In the genomic region with DNA sequence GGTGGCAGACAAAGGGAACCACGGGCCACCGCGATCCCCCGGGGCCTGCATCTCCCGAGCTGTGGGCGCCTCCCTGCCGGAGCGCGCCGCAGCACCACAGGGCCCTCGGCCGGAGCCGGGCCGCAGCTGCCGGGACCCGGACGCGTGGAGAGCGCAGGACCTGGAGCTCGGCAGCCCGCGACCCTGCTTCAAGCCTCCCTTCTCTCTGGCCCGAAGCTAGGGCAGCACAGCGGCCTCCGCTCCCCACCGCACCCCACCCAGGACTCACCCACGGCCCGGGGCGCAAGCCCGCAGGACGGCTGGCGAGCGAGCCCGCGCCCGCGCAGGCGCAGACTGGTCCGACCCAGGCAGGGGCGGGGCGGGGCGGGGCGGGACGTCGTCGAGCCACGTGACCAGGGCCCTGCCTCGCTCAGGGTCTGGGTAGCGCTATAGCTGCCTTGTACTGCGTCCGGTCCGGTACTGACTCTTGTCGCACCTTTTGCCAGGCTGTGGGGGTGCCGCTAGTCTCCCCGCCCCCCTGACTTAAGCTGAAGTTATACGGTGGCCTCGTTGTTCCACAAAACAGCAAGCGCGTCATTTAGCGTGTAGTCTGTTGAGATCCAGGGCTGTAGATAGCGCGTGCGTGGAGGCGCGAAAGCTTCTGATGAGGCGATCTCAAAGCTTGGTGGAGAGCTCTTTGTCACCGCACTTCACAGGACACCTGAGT, we compare ENCODE assay signal across 8 mouse cellular contexts. TPM values are rescaled to one million over a fixed set of nuclear protein-coding genes. Genes with fewer than 3 reads are reported as not detected.
DNase-seq lines count a peak whose midpoint lies in the region; ATAC-seq lines count a peak whose summit lies in the region.

A gene (minus strand): TSS at position 340 of the 706 bp plus-strand sequence.

- H3K4me1 ChIP-seq in forebrain, embryonic 10.5 days: peaks cover 42% of the 10 kb centered on the region
- peaks cover 33% of the 10 kb centered on the region for H3K4me1 ChIP-seq in heart, embryonic 15.5 days (replicated peaks)
- H3K4me1 ChIP-seq in liver, embryonic 15.5 days (replicated peaks): peaks cover 51% of the 10 kb centered on the region
- peaks cover 22% of the 10 kb centered on the region for H3K4me1 ChIP-seq in neural tube, embryonic 12.5 days

- peaks cover 18% of the 10 kb centered on the region for H3K36me3 ChIP-seq in forebrain, embryonic 10.5 days (replicated peaks)
- H3K36me3 ChIP-seq in heart, embryonic 15.5 days: peaks cover 10% of the 10 kb centered on the region; the same call in 1 of the 2 replicates
- peaks cover 17% of the 10 kb centered on the region for H3K36me3 ChIP-seq in liver, embryonic 15.5 days (replicated peaks)
- H3K36me3 ChIP-seq in neural tube, embryonic 12.5 days: peaks cover 6% of the 10 kb centered on the region

- under 1% methylated on average over 67 of the region's 67 CpGs for WGBS in forebrain, embryonic 10.5 days
- WGBS in heart, embryonic 15.5 days: under 1% methylated on average over 61 of the region's 67 CpGs
- WGBS in liver, embryonic 15.5 days (ENCODE audit: insufficient replicate concordance): 0% methylated on average over 62 of the region's 67 CpGs
- WGBS in neural tube, embryonic 12.5 days: under 1% methylated on average over 67 of the region's 67 CpGs

- peaks cover 15% of the 10 kb centered on the region; the same call in 1 of the 2 replicates for H3K27me3 ChIP-seq in forebrain, embryonic 10.5 days (ENCODE audit: poor library complexity, severe bottlenecking)
- H3K27me3 ChIP-seq in heart, embryonic 15.5 days: no peaks in the 10 kb centered on the region
- peaks cover 35% of the 10 kb centered on the region for H3K27me3 ChIP-seq in liver, embryonic 15.5 days
- no peaks in the 10 kb centered on the region for H3K27me3 ChIP-seq in neural tube, embryonic 12.5 days (replicated peaks)

- DNase-seq in CD8-positive naive resting alpha-beta T cell, adult 2 months (ENCODE audit: low read depth in 2 of 2, low spot score in 2 of 2): peak; percentile 84
- DNase-seq in c-Kit-positive CD71-negative TER-119-negative erythroid progenitor cells, embryonic 14.5 days (ENCODE audit: low read depth): peak; percentile 90
- peak; percentile 89 for DNase-seq in forebrain, embryonic 10.5 days (ENCODE audit: extremely low spot score, low spot score)
- DNase-seq in kidney, postnatal 36 days: peak; percentile 90 to 93
- DNase-seq in telencephalon, adult 2 months (ENCODE audit: low read depth, low spot score): peak; percentile 95

- peak within 1 kb of the TSS; percentile 99 for H3K4me3 ChIP-seq in forebrain, embryonic 10.5 days
- peak within 1 kb of the TSS; percentile 97 for H3K4me3 ChIP-seq in heart, embryonic 15.5 days
- peak within 1 kb of the TSS; percentile 99 for H3K4me3 ChIP-seq in liver, embryonic 15.5 days (replicated peaks)
- H3K4me3 ChIP-seq in neural tube, embryonic 12.5 days: peak within 1 kb of the TSS; percentile 69

- peak; percentile 97 for ATAC-seq in heart, embryonic 15.5 days (replicated peaks; ENCODE audit: insufficient number of reproducible peaks, insufficient read depth, low FRiP score, low read depth)
- ATAC-seq in liver, embryonic 15.5 days (ENCODE audit: insufficient read depth): peak; percentile 88
- peak; percentile 97 for ATAC-seq in neural tube, embryonic 12.5 days (ENCODE audit: low FRiP score, low read depth)

- H3K9ac ChIP-seq in heart, embryonic 15.5 days: peak within 1 kb of the TSS; percentile 98
- peak within 1 kb of the TSS; percentile 100 for H3K9ac ChIP-seq in liver, embryonic 15.5 days
- H3K9ac ChIP-seq in neural tube, embryonic 12.5 days: peak within 1 kb of the TSS; percentile 95

- H3K9me3 ChIP-seq in forebrain, embryonic 10.5 days: no peaks in the 10 kb centered on the region
- H3K9me3 ChIP-seq in heart, embryonic 15.5 days (replicated peaks): no peaks in the 10 kb centered on the region
- no peaks in the 10 kb centered on the region for H3K9me3 ChIP-seq in liver, embryonic 15.5 days (replicated peaks)
- no peaks in the 10 kb centered on the region for H3K9me3 ChIP-seq in neural tube, embryonic 12.5 days

- H3K27ac ChIP-seq in forebrain, embryonic 10.5 days: peak within 1 kb of the TSS; percentile 95
- H3K27ac ChIP-seq in heart, embryonic 15.5 days: peak within 1 kb of the TSS; percentile 95
- H3K27ac ChIP-seq in liver, embryonic 15.5 days (replicated peaks): peak within 1 kb of the TSS; percentile 98
- peak within 1 kb of the TSS; percentile 88 for H3K27ac ChIP-seq in neural tube, embryonic 12.5 days

- peak within 1 kb of the TSS; percentile 87 for H3K4me2 ChIP-seq in heart, embryonic 15.5 days
- peak within 1 kb of the TSS; percentile 85 for H3K4me2 ChIP-seq in liver, embryonic 15.5 days
- peak within 1 kb of the TSS; percentile 78 for H3K4me2 ChIP-seq in neural tube, embryonic 12.5 days (replicated peaks)

RNA-seq across cellular contexts. Expression of the gene that starts here (rescaled TPM):
- polyA plus RNA-seq in forebrain, embryonic 10.5 days (2016; fragmentation: Nextera tagmentation; extraction: Ambion mirVana): 78.5 and 83.3 TPM in 2 replicates
- 71.7 and 74.2 TPM in 2 replicates for polyA plus RNA-seq in heart, embryonic 15.5 days (2015; fragmentation: Nextera tagmentation; extraction: Ambion mirVana)
- polyA plus RNA-seq in liver, embryonic 15.5 days (2015; fragmentation: Nextera tagmentation; extraction: Ambion mirVana): 72.8 and 74.4 TPM in 2 replicates
- polyA plus RNA-seq in neural tube, embryonic 12.5 days (2016; fragmentation: Nextera tagmentation; extraction: Ambion mirVana): 79.6 and 87.3 TPM in 2 replicates

Comparison
In these comparisons a context has a peak if more than half of its experiments do, and no peak if none do; other contexts are left out.
1. Peak in every context shown above with its lines: DNase-seq, ATAC-seq, H3K4me3 ChIP-seq and H3K27ac ChIP-seq.